Mouse (Mus musculus): ENCODE measurements around the gene Fdxr.

GRCm38 (mm10) chr11:115298160-115298559 is 21.3 kb upstream of the Fdxr start:
- TF ChIP-seq CTCF (IDR thresholded peaks at IDR 0.05; ENCODE audit: low read depth, low read length) (no peak), POLR2A (IDR thresholded peaks at IDR 0.05; ENCODE audit: extremely low read depth, insufficient read depth, low read length) (no peak)

Measured in liver, adult 2 months (tissue).